Mouse (Mus musculus): ENCODE measurements at regions not wholly inside any gene's neighbourhood (a gene's known extent, or its start where the extent isn't known, plus 50 kb on each side); places are given as distances from the start of the nearest gene placed in this dataset.

DNA sequence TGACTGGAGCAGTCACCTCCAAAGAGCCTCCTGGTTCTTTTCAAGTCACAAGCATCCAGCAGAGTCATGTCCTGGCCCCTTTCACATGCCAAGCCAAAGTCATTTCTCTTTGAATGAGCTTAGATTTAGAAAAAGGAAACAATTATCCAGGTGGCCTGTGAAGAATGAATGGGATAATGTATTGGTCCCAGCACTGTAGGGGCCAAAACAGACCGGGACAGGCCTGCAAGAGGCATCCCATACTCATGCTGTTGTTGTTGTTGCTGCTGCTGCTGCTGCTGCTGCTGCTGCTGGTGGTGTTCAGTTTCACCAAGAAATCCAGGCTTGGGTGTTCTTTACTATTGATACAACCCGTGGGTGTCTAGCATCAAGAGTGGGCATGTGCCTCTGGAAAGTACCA, 113.1 kb upstream of the Mgme1 start:
- TF ChIP-seq CTCF (IDR thresholded peaks at IDR 0.05; ENCODE audit: control insufficient read depth, insufficient read depth, insufficient replicate concordance, low read depth, low read length): no peak
- TF ChIP-seq POLR2A (IDR thresholded peaks at IDR 0.05; ENCODE audit: control insufficient read depth, low read depth, low read length): no peak

Measured in testis, adult 2 months (tissue).